Mouse (Mus musculus) liver, adult 2 months (tissue): ENCODE data around the gene St8sia1. TPM values are rescaled to one million over a fixed set of nuclear protein-coding genes. Genes with fewer than 3 reads are reported as not detected.

Source experiments
- DNase-seq: peaks from one replicate; pipeline ENCODE4 v3.0.0-alpha.2; 2011; ENCODE audit warnings: low read depth, low spot score; ENCODE audit errors: extremely low read depth
- H3K27ac ChIP-seq: fragments of 200-500 bp; replicated peaks from 2 replicates; pipeline ENCODE4 v1.5.1; 2012; ENCODE audit warnings: low read depth, mild to moderate bottlenecking, control low read depth, inconsistent platforms, low read length; ENCODE audit not compliant: insufficient read depth
- H3K27me3 ChIP-seq: fragments of 200-500 bp; 2 replicates; pipeline ENCODE4 v1.6.1; 2012; ENCODE audit warnings: mild to moderate bottlenecking, moderate library complexity, low read length, inconsistent platforms; ENCODE audit not compliant: control insufficient read depth, insufficient read depth
- H3K36me3 ChIP-seq: fragments of 200-500 bp; 2 replicates; pipeline ENCODE4 v1.6.1; 2012; ENCODE audit warnings: low read length, inconsistent platforms; ENCODE audit not compliant: control insufficient read depth, insufficient read depth
- H3K4me1 ChIP-seq: fragments of 200-500 bp; 2 replicates; pipeline ENCODE4 v1.6.1; 2011; ENCODE audit warnings: low read length; ENCODE audit not compliant: control insufficient read depth, insufficient read depth
- H3K4me3 ChIP-seq: fragments of 200-500 bp; 2 replicates; pipeline ENCODE4 v1.5.1; 2011; ENCODE audit warnings: low read depth, mild to moderate bottlenecking, control low read depth, low read length, moderate library complexity; ENCODE audit not compliant: insufficient read depth
- H3K79me2 ChIP-seq: fragments of 200-500 bp; 2 replicates; pipeline ENCODE4 v1.6.1; 2012; ENCODE audit warnings: inconsistent platforms, mild to moderate bottlenecking, low read length, moderate library complexity; ENCODE audit not compliant: control insufficient read depth, insufficient read depth
- H3K9ac ChIP-seq: fragments of 200-500 bp; 2 replicates; pipeline ENCODE4 v1.6.1; 2012; ENCODE audit warnings: low read depth, mild to moderate bottlenecking, control low read depth, inconsistent platforms, low read length
- CTCF ChIP-seq: fragments of 200-500 bp; IDR thresholded peaks from 2 replicates; pipeline ENCODE4 v1.5.1; 2011; ENCODE audit warnings: low read depth, low read length, control low read depth
- POLR2A ChIP-seq: fragments of 200-500 bp; IDR thresholded peaks from 2 replicates; pipeline ENCODE4 v1.6.1; 2011; ENCODE audit warnings: low read length, control low read depth; ENCODE audit not compliant: insufficient read depth; ENCODE audit errors: extremely low read depth
- WGBS: fragments of 180-500 bp; shearing (Covaris S2); methylation state at CpG from one replicate; pipeline ENCODE4 v1.1.7; 2018; 5-methylcytosine and 5-hydroxymethylcytosine counted together
- polyA plus RNA-seq: library from polyadenylated mRNA; depleted of rRNA; stranded (reverse); fragments of >200 nt; gene quantifications from 2 replicates; pipeline ENCODE4 v1.2.3, GENCODE M21; 2012
- total RNA-seq: library from RNA; depleted of rRNA; stranded (reverse); fragments of >200 nt; gene quantifications from 2 replicates; pipeline ENCODE4 v1.2.3, GENCODE M21; 2014

St8sia1 gene
- total and polyA plus RNA-seq, 2 experiments, result under 0.01 to 0.01 TPM

DNA sequence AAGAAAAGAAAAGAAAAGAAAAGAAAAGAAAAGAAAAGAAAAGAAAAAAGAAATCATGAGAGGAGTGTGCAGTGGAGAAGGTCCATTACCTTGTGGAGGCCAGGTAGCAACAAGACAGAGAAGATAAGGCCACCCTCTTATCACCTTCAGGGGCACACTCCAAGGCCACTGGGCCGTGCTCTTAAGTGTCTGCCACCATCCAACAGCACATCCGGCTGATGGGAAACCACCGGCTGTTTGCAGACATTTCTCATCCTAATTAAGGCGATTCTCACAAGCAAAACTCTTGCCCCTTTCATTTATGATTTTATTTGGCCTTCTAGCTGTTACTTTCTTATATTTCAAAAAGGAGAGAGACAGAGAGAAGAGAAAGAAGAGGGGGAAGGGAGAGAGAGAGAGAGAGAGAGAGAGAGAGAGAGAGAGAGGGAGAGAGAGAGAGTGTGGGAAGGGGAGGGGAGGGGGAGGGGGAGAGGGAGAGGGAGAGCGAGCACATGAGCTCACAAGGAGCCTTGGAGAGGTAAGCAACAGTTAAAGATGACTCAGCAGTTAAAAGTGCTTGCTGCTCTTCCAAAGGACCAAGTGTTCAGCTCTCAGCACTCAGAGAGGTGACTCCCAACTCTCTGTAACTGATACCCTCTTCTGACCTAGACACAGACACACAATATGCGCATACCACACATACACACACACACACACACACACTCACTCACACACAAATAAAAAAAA is 154.7 kb downstream of the St8sia1 start:
- Histone ChIP-seq H3K4me3 (no peak overlapping the region), H3K36me3 (no peaks in the 10 kb centered on the region), H3K27ac (no peak overlapping the region), H3K79me2 (no peaks in the 10 kb centered on the region), H3K9ac (no peak overlapping the region), H3K4me1 (no peaks in the 10 kb centered on the region), H3K27me3 (no peaks in the 10 kb centered on the region)
- DNase-seq, result no peak
- whole genome bisulfite sequencing, result 69% methylated on average over 6 of the region's 6 CpGs
- no peak for TF ChIP-seq CTCF
- TF ChIP-seq POLR2A, result no peak

DNA sequence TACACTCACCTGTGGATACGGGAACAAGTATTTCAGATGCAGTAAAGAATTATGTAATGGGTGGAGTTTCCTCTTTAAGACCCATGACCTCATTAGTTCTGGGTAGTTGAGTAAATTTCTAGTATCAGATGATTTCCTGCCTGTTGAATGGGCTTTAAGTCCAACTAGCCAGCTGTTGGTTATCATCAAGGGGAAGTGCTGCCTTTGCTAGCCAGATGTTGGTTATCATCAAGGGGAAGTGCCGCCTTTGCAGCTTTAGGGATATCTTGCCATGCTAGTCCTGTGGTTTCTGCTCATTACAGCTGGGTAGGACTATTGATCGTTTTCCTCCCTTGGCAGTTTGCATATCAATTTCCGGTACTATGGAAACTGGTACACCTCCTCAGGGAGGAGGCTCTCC is 157.9 kb downstream of the St8sia1 start:
- H3K4me3 ChIP-seq, result no peak overlapping the region
- no peaks in the 10 kb centered on the region for H3K27me3 ChIP-seq
- H3K36me3 ChIP-seq, result no peaks in the 10 kb centered on the region
- no peak overlapping the region for H3K27ac ChIP-seq
- DNase-seq, result no peak
- no peak for TF ChIP-seq CTCF
- no peak for TF ChIP-seq POLR2A
- WGBS, result 61% methylated on average over 4 of the region's 4 CpGs
- H3K79me2 ChIP-seq, result no peaks in the 10 kb centered on the region
- H3K4me1 ChIP-seq, result peaks cover 6% of the 10 kb centered on the region; the same call in 1 of the 2 replicates
- no peak overlapping the region for H3K9ac ChIP-seq

GRCm38 (mm10) chr6:142804402-142804801 is 159.8 kb downstream of the St8sia1 start, which contains the start of gene Sult6b2:
TSS of gene Sult6b2 (minus strand) at chr6:142804502.
- Histone ChIP-seq H3K27ac (no peak within 1 kb of the TSS), H3K4me3 (no peak within 1 kb of the TSS), H3K79me2 (no peaks in the 10 kb centered on the region), H3K4me1 (peaks cover 6% of the 10 kb centered on the region; the same call in 1 of the 2 replicates), H3K36me3 (no peaks in the 10 kb centered on the region), H3K9ac (no peak within 1 kb of the TSS), H3K27me3 (no peaks in the 10 kb centered on the region)
- TF ChIP-seq CTCF, result no peak
- no peak for DNase-seq

DNA sequence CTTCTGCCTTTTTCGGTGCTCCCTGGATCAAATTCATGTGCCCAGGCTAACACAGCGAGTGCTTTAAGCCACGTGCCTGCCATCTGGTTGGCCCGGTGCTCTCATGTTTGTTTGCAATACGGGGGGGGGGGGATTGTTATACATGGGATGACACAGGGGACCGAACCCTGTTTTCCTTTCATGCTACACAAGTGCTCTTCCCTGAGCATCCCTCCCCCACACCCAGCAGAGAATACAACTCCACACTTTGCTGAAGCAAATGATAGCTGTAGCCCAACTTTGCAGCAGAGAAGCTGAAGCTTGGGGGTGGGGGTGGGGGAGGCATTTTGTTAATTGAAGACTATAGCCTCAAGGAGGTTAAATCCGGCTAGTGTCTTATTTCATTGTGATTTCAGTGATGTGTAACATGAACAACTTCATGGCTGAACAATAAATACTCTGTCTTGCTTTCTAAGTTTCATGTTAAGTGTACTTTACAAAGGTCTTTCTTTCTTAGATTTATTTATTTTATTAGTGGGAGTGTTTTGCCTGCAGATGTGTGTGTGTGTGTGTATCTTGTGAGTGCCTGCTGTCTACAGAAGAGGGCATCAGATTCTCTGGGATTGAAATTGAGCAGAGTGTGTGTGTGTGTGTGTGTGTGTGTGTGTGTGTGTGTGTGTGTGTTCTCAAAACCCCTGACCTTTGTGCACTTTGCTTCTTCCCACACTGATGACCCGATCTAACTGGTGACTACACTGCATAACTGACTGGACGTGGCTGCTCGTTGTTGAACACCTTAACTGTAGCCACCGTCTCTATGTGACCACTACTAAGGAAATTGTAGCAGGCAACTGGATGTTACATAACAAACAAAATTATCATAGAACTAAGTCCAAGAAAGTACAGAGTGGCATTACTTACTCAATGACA is 161.4 kb downstream of the St8sia1 start:
- peak; percentile 69 for DNase-seq
- Histone ChIP-seq H3K27me3 (no peaks in the 10 kb centered on the region), H3K4me1 (peaks cover 6% of the 10 kb centered on the region; the same call in 1 of the 2 replicates), H3K79me2 (no peaks in the 10 kb centered on the region), H3K27ac (no peak overlapping the region), H3K36me3 (no peaks in the 10 kb centered on the region), H3K9ac (no peak overlapping the region), H3K4me3 (no peak overlapping the region)
- TF ChIP-seq CTCF (no peak), POLR2A (no peak)
- 19% methylated on average over 11 of the region's 11 CpGs for WGBS

DNA sequence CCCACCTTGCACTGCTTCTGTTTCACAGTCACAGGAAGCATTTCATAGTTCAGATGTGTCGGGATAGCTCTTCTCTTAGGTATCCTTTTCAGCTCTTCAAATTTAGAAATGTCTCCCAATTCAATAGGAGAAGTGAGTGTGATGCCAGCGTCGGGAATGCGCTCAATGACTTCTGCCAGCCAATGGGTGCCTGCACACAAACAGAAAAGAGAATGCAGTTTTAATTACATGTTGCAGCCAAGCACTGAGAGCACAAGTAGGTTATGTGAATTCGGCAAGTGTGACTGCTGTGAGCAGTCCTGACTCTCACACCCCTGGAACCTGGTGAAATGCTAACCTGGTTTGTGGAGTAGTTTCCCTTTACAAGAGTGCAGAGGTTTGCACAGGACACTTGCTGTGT is 162.6 kb downstream of the St8sia1 start:
- no peaks in the 10 kb centered on the region for H3K27me3 ChIP-seq

More for the DNA sequence above, 162.6 kb downstream of the St8sia1 start:
- DNase-seq, result no peak
- H3K36me3 ChIP-seq, result no peaks in the 10 kb centered on the region
- H3K79me2 ChIP-seq, result no peaks in the 10 kb centered on the region
- peaks cover 6% of the 10 kb centered on the region; the same call in 1 of the 2 replicates for H3K4me1 ChIP-seq
- no peak for TF ChIP-seq CTCF
- TF ChIP-seq POLR2A, result no peak
- no peak overlapping the region for H3K27ac ChIP-seq
- WGBS, result 88% methylated on average over 5 of the region's 5 CpGs
- no peak overlapping the region for H3K4me3 ChIP-seq
- H3K9ac ChIP-seq, result no peak overlapping the region
